In genomic region chr5:9056020-9056660, GRCm38 (mm10) we compare ENCODE assay signal across 9 mouse cellular contexts. TPM values are rescaled to one million over a fixed set of nuclear protein-coding genes. Genes with fewer than 3 reads are reported as not detected.
DNase-seq lines count a peak whose midpoint lies in the region; ATAC-seq lines count a peak whose summit lies in the region.
"Had no signal": no experiment of that assay in that cellular context is flagged by ENCODE, and none has a peak within 500 bp of the region (broad histone marks: within the 10 kb centered on the region; RNA-seq: fewer than 3 reads in every experiment).

No protein-coding gene starts in this region.

- H3K27me3 ChIP-seq in kidney, embryonic 14.5 days (ENCODE audit: control insufficient read depth, insufficient read depth, low read length): no peaks in the 10 kb centered on the region
- no peaks in the 10 kb centered on the region for H3K27me3 ChIP-seq in limb, embryonic 13.5 days
- H3K27me3 ChIP-seq: embryonic facial prominence, embryonic 12.5 days had no signal

- H3K4me3 ChIP-seq in kidney, embryonic 14.5 days (ENCODE audit: low read length): no peak overlapping the region
- H3K4me3 ChIP-seq in limb, embryonic 13.5 days: no peak overlapping the region
- H3K4me3 ChIP-seq: embryonic facial prominence, embryonic 12.5 days had no signal

- no peaks in the 10 kb centered on the region for H3K9me3 ChIP-seq in kidney, embryonic 14.5 days (ENCODE audit: control insufficient read depth, low read length)
- H3K9me3 ChIP-seq in limb, embryonic 13.5 days: no peaks in the 10 kb centered on the region
- H3K9me3 ChIP-seq: embryonic facial prominence, embryonic 12.5 days had no signal

- ATAC-seq in kidney, embryonic 14.5 days (ENCODE audit: low FRiP score, low TSS enrichment): peak; percentile 71; the same call in 1 of the 2 replicates
- ATAC-seq in limb, embryonic 13.5 days (ENCODE audit: low FRiP score, low read depth): peak; percentile 66; the same call in 1 of the 2 replicates

- 30% methylated on average over 3 of the region's 3 CpGs for WGBS in kidney, embryonic 14.5 days
- WGBS in limb, embryonic 13.5 days: 27% methylated on average over 3 of the region's 3 CpGs

- H3K27ac ChIP-seq in kidney, embryonic 14.5 days (ENCODE audit: low read depth, low read length): no peak overlapping the region
- H3K27ac ChIP-seq in limb, embryonic 13.5 days: no peak overlapping the region
- H3K27ac ChIP-seq: embryonic facial prominence, embryonic 12.5 days had no signal

- H3K9ac ChIP-seq in kidney, embryonic 14.5 days (ENCODE audit: low read depth, low read length): no peak overlapping the region
- H3K9ac ChIP-seq in limb, embryonic 13.5 days: no peak overlapping the region
- H3K9ac ChIP-seq: embryonic facial prominence, embryonic 12.5 days had no signal

- DNase-seq in ovary, postnatal 14 days (ENCODE audit: low spot score): peak; percentile 45
- DNase-seq in ovary, adult 18-20 months (ENCODE audit: low spot score): no peak
- DNase-seq in cerebellum, adult 9-10 months: peak; percentile 70
- DNase-seq in frontal cortex, postnatal 36 days (ENCODE audit: low spot score in 2 of 2): peak; percentile 56 to 85
- peak; percentile 34 for DNase-seq in neural tube, embryonic 10.5 days (ENCODE audit: extremely low spot score, low spot score)
- peak; percentile 67 for DNase-seq in testis, postnatal 10 days (ENCODE audit: low spot score)

- no peaks in the 10 kb centered on the region for H3K4me1 ChIP-seq in kidney, embryonic 14.5 days (ENCODE audit: control insufficient read depth, insufficient read depth, low read length)
- H3K4me1 ChIP-seq in limb, embryonic 13.5 days: no peaks in the 10 kb centered on the region
- H3K4me1 ChIP-seq: embryonic facial prominence, embryonic 12.5 days had no signal

- H3K4me2 ChIP-seq in kidney, embryonic 14.5 days (replicated peaks; ENCODE audit: low read depth, low read length): no peak overlapping the region
- no peak overlapping the region for H3K4me2 ChIP-seq in limb, embryonic 13.5 days (replicated peaks)
- H3K4me2 ChIP-seq: embryonic facial prominence, embryonic 12.5 days had no signal

- no peaks in the 10 kb centered on the region for H3K36me3 ChIP-seq in kidney, embryonic 14.5 days (ENCODE audit: control insufficient read depth, insufficient read depth, low read length)
- no peaks in the 10 kb centered on the region for H3K36me3 ChIP-seq in limb, embryonic 13.5 days
- H3K36me3 ChIP-seq: embryonic facial prominence, embryonic 12.5 days had no signal

RNA-seq across cellular contexts. Expression of gene Tmem243, which starts 44.3 kb away (rescaled TPM):
- 27.7 and 28.1 TPM in 2 replicates for polyA plus RNA-seq in kidney, embryonic 14.5 days (2014; fragmentation: Nextera tagmentation; extraction: Ambion mirVana)
- 18.5 TPM in 2 replicates for polyA plus RNA-seq in limb, embryonic 13.5 days (2015; fragmentation: Nextera tagmentation; extraction: Ambion mirVana)

RNA-seq across cellular contexts. Expression of gene Crot, which starts 59.0 kb away (rescaled TPM):
- 37.2 and 48.9 TPM in 2 replicates for polyA plus RNA-seq in kidney, embryonic 14.5 days (2014; fragmentation: Nextera tagmentation; extraction: Ambion mirVana)
- 44.1 and 46.5 TPM in 2 replicates for polyA plus RNA-seq in limb, embryonic 13.5 days (2015; fragmentation: Nextera tagmentation; extraction: Ambion mirVana)
